Mouse (Mus musculus) adrenal gland, adult (tissue): ENCODE results near the gene Diaph3.
A peak's percentile ranks its signal among the peaks of the same experiment; 100 is the strongest.

ENCODE experiments used
- DNase-seq, 2 experiments: peaks; one replicate each; pipeline ENCODE4 v3.0.0; 2022 to 2023; ENCODE audit warnings: low spot score in 1 of 2; ENCODE audit not compliant: inconsistent age in 2 of 2

Diaph3 gene

DNA sequence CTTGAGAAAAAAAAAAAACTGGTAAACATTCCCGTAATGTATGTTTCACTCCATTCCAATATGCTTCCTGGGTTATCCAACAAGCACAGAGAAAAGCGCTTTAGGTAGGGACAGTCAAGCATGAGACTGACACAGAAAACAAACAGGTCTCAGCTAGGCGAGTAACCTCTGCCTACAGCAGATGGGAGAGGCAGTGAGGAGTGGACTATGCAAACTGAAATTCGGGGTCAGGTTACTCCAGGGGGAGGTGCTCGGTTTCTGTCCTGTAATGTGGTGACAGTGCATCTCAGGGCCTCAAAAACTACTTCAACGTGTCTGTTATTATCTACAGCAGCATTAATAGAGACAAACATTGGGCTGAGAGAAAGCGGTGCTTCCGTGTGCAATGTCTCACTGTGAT is 465.7 kb downstream of the Diaph3 start:
- DNase-seq, result no peak

DNA sequence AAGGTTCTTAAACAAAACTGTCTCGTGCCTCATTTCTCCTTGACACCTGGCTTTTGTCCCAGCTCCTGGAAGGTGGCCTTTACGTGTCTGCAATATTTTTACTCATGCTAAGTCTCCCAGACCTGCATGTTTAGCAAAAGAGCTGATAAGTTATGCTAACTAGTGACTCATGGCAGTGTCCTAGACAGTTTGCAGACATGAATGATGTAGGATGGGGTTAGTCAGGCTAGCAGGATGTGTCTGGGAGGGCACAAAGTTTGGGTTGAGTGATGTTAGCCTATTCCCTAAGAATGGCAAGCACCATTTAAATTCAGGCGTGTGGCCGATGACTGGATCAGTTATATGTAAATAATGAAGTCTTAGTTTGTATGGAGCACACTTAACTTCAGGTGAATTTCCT is 478.2 kb downstream of the Diaph3 start:
- DNase-seq, result peak in 1 of 2 experiments; percentile 56

DNA sequence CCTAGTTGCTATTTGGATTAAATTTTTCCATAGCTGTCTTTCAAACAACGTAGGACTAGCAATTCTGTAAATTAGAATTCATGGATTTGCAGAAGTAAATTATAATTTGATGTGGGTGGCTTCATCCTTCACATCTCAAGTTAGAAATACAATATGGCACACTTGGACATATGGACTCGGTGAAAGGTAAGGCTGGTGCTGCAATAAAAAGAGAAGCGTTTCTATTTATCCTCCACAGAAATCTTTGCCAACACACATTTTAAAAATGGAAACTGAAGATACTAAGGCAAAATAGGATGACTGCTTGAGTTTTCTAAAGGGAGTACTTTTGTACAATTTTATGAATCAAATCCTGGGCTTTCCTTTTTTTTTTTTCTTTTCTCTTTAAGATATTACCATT is 480.5 kb downstream of the Diaph3 start:
- DNase-seq, result no peak

DNA sequence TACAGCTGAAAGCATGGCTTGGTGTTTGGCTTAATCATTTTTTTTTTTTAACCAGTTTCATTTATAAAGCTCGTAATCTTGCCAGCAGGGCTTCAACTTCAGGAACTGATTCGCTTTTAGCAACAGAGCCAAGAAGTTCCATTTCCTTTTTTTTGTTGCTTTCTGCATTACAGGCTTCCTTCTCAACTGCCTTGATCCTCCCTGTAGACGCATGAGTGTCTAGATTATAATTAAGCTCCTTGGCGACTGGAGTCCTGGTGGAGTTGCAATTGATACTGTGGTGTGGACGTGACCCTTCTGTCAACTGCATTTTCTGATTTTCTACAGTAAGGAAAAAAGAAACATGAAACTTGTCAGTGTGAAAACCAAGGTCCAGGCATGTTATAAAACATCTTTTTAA is 484.8 kb downstream of the Diaph3 start:
- DNase-seq, result no peak

DNA sequence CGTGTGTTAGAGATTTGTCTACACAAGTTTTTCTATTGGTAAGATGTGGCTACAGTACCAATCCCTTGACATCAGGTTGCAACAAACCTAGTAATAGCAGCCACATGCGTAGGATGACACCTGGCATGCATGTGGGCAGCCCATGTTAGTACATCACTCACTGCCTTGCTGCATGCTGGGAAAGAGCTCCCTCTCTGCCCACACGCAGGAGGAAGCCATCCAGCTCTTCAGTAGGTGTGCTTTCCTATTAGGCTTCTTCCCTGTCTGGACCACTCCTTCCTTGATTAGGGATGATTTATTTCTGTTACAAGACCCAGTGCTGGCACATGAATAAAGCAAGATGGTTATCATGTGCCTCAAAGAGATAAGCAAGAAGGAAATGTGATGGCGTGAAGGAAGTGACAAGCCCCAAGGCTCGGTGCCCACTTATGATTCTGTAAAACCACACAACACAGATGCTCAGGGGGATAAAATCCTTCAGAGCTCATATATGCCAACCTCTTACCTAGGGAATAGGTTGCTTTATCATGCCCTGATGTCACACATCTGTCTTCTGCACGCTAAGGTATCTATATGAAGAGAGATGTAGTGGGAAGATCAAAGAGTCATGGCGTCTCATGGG is 494.4 kb downstream of the Diaph3 start:
- DNase-seq, result no peak

DNA sequence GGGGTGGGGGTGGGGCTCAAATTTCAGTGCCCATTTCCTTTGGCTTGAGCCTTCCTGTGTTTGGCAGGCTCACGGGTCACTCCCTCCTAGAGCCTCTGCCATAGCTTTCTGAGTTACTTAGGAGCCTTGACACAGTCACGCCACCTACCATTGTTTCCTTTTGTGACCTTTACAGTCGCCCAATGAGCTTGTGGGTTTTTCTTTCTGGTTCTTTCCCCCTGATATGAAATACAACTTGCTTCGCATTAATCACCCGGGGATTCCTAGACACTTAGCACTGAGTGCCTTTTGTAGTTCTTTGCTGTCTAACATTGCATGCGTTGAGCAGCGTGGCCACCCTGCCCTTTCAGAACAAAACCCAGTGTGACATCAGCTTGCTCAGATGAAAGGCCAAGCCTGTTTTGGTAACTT is 498.2 kb downstream of the Diaph3 start:
- no peak for DNase-seq

DNA sequence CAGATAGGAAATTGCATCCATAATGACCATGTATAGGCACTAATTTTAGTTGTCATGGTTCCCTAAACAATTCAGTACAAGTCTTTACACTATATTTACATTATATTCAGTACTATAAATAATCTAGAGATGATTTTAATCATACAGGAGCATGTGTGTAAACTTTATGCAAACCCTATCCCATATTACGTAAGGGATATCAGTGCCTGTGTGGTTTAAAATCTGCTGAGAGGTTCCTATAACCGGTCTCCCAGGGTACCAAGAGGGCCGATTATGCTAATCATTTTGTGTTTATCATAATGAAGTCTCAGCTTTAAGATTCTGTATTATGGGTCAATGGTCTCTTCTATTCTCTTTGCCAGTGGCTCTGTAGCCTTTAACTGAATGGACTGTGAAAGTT is 499.2 kb downstream of the Diaph3 start:
- DNase-seq, result no peak

DNA sequence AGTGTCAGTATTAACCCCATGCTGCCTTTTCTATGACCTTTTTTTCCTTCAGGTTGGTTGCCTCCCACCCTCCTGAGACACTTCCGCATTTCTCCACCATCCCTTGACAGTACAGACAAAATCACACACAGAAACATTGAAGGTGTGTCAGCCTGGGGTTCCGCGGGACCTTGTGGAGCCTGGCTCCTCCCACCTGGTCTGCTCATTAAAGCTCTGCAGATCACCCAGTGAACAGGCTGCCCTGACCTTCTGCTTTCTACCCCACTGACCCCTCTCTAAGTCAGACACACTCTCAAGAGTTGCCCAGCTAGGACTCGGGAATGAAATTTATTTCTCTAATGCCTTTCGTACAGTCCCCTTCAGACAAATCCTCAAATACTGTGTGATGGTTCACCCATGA is 500.9 kb downstream of the Diaph3 start:
- DNase-seq, result no peak

DNA sequence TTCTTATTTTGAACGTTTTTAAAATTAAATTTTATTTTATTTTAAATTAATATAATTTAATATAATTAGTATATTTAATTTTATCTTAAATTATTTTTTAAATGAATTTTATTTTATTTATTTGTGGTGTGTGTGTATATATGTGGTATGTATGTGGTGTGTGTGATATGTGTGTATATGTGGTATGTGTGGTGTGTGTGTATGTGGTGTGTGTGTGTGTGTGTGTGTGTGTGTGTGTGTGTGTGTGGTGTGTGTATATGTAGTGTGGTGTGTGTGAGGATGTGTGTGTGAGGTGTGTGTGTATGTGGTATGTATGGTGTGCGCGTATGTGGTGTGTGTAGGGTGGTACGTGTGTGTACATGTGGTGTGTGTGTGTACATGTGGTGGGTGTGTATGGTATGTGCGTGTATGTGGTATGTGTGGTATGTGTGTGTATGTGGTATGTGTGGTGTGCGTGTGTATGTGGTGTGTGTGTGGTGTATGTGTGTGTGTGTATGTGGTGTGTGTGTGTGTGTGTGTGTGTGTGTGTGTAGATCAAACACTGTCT is 505.4 kb downstream of the Diaph3 start:
- DNase-seq, result no peak

DNA sequence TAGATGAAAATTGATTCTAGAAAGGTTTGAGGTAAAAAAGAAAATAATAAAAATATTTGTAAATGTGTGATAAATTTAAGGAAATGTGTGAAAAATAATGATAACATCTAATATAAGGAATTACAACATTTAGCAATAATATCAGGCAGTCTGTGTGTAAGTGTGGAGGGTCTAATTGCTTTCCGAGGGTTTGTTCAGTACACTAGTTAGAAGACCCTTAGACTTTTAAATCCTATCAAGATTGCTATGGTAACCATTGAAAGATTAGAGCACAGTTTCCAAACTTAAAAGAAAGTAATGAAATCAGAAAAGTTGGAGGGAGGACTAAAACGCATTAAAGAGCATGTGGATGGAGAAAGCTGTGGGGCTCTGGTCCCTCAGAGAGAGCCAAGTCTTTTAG is 506.0 kb downstream of the Diaph3 start:
- no peak for DNase-seq

DNA sequence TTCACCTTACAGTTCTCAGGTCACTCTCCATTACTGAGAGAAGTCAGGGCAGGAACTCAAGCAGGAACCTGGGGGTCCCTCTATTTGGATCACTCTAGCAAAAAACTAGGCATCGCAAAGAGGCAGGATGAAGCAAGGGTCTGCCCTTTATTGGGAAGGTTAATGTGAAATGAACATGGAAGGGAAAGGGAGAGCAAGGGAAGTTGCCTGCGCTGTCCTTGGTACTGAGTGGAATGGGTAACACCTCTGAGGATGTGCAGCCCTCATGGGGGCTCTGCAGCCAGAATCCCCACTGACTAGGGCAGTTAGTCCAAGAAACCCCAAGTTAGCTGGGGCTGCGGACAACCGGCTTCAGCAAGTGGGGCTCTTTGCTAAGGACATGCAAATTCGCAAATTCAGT is 507.2 kb downstream of the Diaph3 start:
- no peak for DNase-seq

DNA sequence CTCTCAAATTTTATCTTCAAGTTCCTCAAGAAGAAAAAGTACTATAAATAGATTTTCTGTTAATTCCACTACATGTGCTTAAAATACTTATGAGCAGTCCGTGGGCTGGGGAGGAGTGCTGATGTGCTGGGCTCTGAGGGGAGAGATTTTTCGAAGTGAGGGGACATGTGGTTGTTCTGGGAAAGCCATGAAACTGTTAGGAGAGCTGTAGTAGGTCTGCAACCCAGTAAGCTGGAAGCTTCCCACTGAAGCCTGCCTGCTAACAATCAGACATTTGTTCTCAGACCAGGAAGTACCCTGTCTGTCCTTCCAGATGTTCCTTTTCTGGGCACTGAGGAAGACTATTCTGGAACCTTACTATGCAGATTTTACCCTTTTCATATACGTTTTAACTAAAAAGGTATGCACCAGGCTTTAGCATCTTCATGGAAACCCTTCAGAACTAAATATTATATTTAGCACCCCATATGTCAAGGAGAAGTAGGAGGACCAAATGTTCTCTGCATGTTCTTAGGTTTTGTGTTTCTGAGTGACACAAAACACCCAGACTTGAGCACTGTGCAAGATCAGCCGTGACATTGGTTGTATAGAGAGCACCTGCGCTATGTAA is 516.1 kb downstream of the Diaph3 start:
- no peak for DNase-seq

DNA sequence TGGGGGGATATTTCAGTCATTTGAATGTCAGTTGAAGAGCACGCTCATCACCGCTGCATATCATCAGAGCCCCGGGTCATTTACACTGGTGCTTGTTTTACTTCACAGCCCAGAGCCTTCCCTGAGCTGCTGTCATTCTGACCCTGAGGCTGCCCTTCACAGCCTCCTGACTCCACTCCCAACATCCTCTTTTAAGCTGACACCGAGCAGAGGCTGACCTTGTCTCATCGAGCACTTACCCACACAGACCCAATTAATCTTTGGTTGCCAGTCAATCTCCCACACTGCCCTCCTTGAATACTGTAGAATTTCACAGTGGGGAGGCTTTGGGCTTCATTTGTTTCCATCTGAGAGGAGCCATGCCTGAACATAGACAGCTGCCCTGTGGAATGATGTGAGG is 521.4 kb downstream of the Diaph3 start:
- DNase-seq, result no peak
